Mouse (Mus musculus) heart, embryonic 14.5 days (tissue): ENCODE results near the gene Usp31. TPM values are rescaled to one million over a fixed set of nuclear protein-coding genes. Genes with fewer than 3 reads are reported as not detected.

Experiments
- ATAC-seq: fragments of 200-750 bp; cut with Nextera tagmentation; 2 replicates; pipeline ENCODE4 v1.8.0; 2017; ENCODE audit warnings: low read depth, moderate TSS enrichment; ENCODE audit not compliant: insufficient number of reproducible peaks, insufficient read depth, low FRiP score
- H3K27ac ChIP-seq, 2 experiments: fragments of 200-500 bp in 1 of 2; fragments of 300-500 bp in 1 of 2; sonication (generic) in 1 of 2; replicated peaks in 1 of 2; 2 replicates each; pipeline ENCODE4 v1.5.1; 2012 to 2014; ENCODE audit warnings: low read depth in 2 of 2, low read length in 2 of 2, control low read depth in 1 of 2, mild to moderate bottlenecking in 1 of 2, mixed read lengths in 1 of 2; ENCODE audit not compliant: control insufficient read depth in 1 of 2, insufficient read depth in 1 of 2
- H3K27me3 ChIP-seq: fragments of 300-500 bp; sonication (generic); 2 replicates; pipeline ENCODE4 v1.6.1; 2014; ENCODE audit warnings: mild to moderate bottlenecking, low read length, control low read depth; ENCODE audit not compliant: control insufficient read depth, insufficient read depth
- H3K36me3 ChIP-seq: fragments of 300-500 bp; sonication (generic); 2 replicates; pipeline ENCODE4 v1.6.1; 2014; ENCODE audit warnings: mild to moderate bottlenecking, control low read depth, low read length, mixed read lengths; ENCODE audit not compliant: control insufficient read depth, insufficient read depth
- H3K4me1 ChIP-seq, 2 experiments: fragments of 200-500 bp in 1 of 2; fragments of 300-500 bp in 1 of 2; sonication (generic) in 1 of 2; 2 replicates each; pipeline ENCODE4 v1.6.1; 2012 to 2014; ENCODE audit warnings: low read length in 2 of 2, control low read depth in 1 of 2, mixed read lengths in 1 of 2; ENCODE audit not compliant: control insufficient read depth in 2 of 2, insufficient read depth in 2 of 2
- H3K4me2 ChIP-seq: fragments of 300-500 bp; sonication (generic); 2 replicates; pipeline ENCODE4 v1.6.1; 2014; ENCODE audit warnings: mild to moderate bottlenecking, low read length
- H3K4me3 ChIP-seq, 2 experiments: fragments of 200-500 bp in 1 of 2; fragments of 300-500 bp in 1 of 2; sonication (generic) in 1 of 2; 2 replicates each; pipeline ENCODE4 v1.5.1; 2012 to 2014; ENCODE audit warnings: low read length in 2 of 2, mild to moderate bottlenecking in 2 of 2, control low read depth in 1 of 2, low read depth in 1 of 2, moderate library complexity in 1 of 2; ENCODE audit not compliant: control insufficient read depth in 1 of 2, insufficient read depth in 1 of 2
- H3K9ac ChIP-seq: fragments of 300-500 bp; sonication (generic); 2 replicates; pipeline ENCODE4 v1.6.1; 2014; ENCODE audit warnings: mild to moderate bottlenecking, low read length
- H3K9me3 ChIP-seq: fragments of 300-500 bp; sonication (generic); 2 replicates; pipeline ENCODE4 v1.6.1; 2016; ENCODE audit warnings: low read length, control low read depth; ENCODE audit not compliant: control insufficient read depth
- WGBS: fragments of 180-500 bp; shearing (Covaris S2); extraction: QIAGEN DNeasy Blood & Tissue Kit; methylation state at CpG from one replicate; pipeline ENCODE4 v1.1.7; 2014; 5-methylcytosine and 5-hydroxymethylcytosine counted together
- polyA plus RNA-seq: library from polyadenylated mRNA; unstranded; fragments of >200 nt; fragmentation: Nextera tagmentation; extraction: Ambion mirVana; gene quantifications from 2 replicates; pipeline ENCODE4 v1.2.1, GENCODE M21; 2014

The Usp31 gene
- polyA plus RNA-seq, 1 experiment from 2014 or later, result 2.4 TPM

- 77% methylated on average over 6 of the region's 6 CpGs for WGBS
- H3K4me1 ChIP-seq, result no peaks in the 10 kb centered on the region
- no peak for ATAC-seq
- H3K36me3 ChIP-seq, result no peaks in the 10 kb centered on the region
- no peak overlapping the region for H3K4me3 ChIP-seq
- no peak overlapping the region for H3K4me2 ChIP-seq
- no peak overlapping the region for H3K27ac ChIP-seq
- H3K9me3 ChIP-seq, result no peaks in the 10 kb centered on the region
- no peaks in the 10 kb centered on the region for H3K27me3 ChIP-seq
- H3K9ac ChIP-seq, result no peak overlapping the region
Observed at GRCm38 (mm10) chr7:121622433-121622832, 84.6 kb downstream of the Usp31 start.

DNA sequence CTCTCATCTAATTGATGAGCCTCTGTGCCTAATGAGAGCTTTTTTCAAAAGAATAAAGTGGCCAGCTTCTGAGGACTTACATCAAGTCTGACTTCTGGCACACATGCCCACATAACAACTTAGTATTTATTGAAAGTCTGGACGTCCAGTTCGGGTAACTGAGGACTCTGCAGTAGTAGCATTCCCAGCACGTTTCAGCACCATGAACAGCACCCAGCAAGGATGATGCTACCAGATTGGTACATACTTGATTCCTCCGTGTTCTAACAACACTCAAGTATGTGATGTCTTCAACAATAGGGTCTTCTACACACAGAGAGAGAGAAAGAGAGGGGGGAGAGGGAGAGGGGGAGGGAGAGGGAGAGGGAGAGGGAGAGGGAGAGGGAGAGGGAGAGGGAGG, 105.4 kb downstream of the Usp31 start:
- no peaks in the 10 kb centered on the region for H3K4me1 ChIP-seq
- H3K27me3 ChIP-seq, result no peaks in the 10 kb centered on the region
- no peak for ATAC-seq
- no peak overlapping the region for H3K27ac ChIP-seq
- H3K36me3 ChIP-seq, result no peaks in the 10 kb centered on the region
- no peak overlapping the region for H3K4me3 ChIP-seq
- 30% methylated on average over 4 of the region's 4 CpGs for WGBS
- H3K9ac ChIP-seq, result no peak overlapping the region
- no peak overlapping the region for H3K4me2 ChIP-seq
- H3K9me3 ChIP-seq, result no peaks in the 10 kb centered on the region

DNA sequence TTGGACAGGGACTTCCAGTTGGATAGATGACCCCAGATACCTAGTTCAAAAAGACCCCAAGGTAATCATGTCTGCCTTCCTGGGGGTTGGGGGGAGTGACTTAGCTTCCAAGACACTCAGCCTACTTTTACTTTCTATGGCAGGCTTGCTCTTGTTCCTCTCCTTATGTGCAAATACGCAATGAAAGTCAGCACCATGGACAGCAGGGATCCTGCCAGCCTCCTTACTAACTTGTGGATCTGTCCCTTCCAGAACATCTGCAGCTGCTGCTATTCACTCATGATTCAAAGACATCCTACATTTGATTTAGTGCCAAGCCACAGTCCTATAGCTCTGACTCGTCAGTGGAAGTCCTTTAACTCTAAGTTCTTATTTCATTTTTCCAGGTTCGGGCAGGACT, 110.7 kb downstream of the Usp31 start:
- no peak overlapping the region for H3K9ac ChIP-seq
- H3K4me2 ChIP-seq, result no peak overlapping the region
- no peaks in the 10 kb centered on the region for H3K9me3 ChIP-seq
- no peak for ATAC-seq
- no peak overlapping the region for H3K4me3 ChIP-seq
- H3K4me1 ChIP-seq, result no peaks in the 10 kb centered on the region
- H3K36me3 ChIP-seq, result no peaks in the 10 kb centered on the region
- no peak overlapping the region for H3K27ac ChIP-seq
- H3K27me3 ChIP-seq, result no peaks in the 10 kb centered on the region
- WGBS, result 58% methylated on average over 3 of the region's 3 CpGs

DNA sequence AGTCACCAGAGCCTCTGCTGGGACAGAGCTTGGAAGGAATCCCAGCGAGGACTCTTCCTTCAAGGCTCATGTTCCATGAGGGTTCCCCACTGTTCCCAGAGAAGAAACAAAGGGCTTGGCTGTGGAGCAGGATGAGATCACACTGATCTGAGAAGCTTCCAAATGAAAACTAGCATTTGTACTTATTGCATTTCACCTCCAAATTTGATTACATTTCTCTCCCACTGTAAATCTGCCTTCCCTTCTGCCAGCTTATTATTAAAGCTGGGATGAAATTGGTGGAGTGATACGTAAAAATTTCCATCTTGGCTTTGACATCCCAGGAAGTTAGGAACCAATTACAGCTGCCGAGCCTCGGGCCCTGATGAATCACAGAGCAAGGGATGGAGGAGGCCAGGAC, 111.6 kb downstream of the Usp31 start:
- Histone ChIP-seq H3K36me3 (no peaks in the 10 kb centered on the region), H3K4me3 (no peak overlapping the region), H3K4me1 (no peaks in the 10 kb centered on the region), H3K9ac (no peak overlapping the region), H3K27me3 (no peaks in the 10 kb centered on the region), H3K4me2 (no peak overlapping the region), H3K9me3 (no peaks in the 10 kb centered on the region), H3K27ac (no peak overlapping the region)
- no peak for ATAC-seq
- WGBS, result 69% methylated on average over 4 of the region's 4 CpGs

GRCm38 (mm10) chr7:121595085-121595484, 112.0 kb downstream of the Usp31 start:
- no peaks in the 10 kb centered on the region for H3K4me1 ChIP-seq
- H3K9ac ChIP-seq, result no peak overlapping the region
- no peak overlapping the region for H3K27ac ChIP-seq
- H3K36me3 ChIP-seq, result no peaks in the 10 kb centered on the region
- no peak for ATAC-seq
- 68% methylated on average over 5 of the region's 5 CpGs for WGBS
- H3K9me3 ChIP-seq, result no peaks in the 10 kb centered on the region
- H3K4me2 ChIP-seq, result no peak overlapping the region
- no peaks in the 10 kb centered on the region for H3K27me3 ChIP-seq
- no peak overlapping the region for H3K4me3 ChIP-seq

DNA sequence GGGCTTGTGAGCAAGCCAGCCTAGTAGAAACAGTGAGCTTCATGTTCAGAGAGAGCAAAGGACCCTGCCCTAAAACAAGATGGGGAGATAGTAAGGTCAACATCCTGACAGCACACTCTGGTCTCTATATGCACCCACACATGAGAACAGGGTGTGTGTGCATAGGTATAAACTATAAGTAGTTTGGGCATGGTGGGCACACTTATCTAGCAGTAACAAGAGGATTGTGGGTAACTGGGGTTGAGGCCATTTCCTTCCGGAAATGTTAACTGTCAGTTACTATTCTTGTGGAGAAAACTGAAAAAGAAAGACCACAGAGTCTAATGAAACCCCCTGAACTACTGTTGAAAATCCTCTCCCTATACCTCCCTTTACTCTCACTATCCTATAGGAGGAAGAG, 112.4 kb downstream of the Usp31 start:
- H3K36me3 ChIP-seq, result no peaks in the 10 kb centered on the region
- no peak overlapping the region for H3K4me2 ChIP-seq
- no peak overlapping the region for H3K4me3 ChIP-seq
- H3K9ac ChIP-seq, result no peak overlapping the region
- no peaks in the 10 kb centered on the region for H3K4me1 ChIP-seq
- no peaks in the 10 kb centered on the region for H3K27me3 ChIP-seq
- no peaks in the 10 kb centered on the region for H3K9me3 ChIP-seq
- ATAC-seq, result no peak
- 88% methylated on average over 1 of the region's 1 CpGs for WGBS
- no peak overlapping the region for H3K27ac ChIP-seq

Other genes with a start within 250 kb of the Usp31 start
- gene Scnn1g, start 27.2 kb upstream of the Usp31 start, polyA plus RNA-seq, result not detected in 2 replicates
- 0.18 TPM in 1 of 2 replicates, not detected in the other for gene Scnn1b, start 157.8 kb upstream of the Usp31 start, polyA plus RNA-seq